Mouse (Mus musculus) liver, adult 2 months (tissue): ENCODE results near the gene Faah.

ENCODE experiments used
- CTCF ChIP-seq: fragments of 200-500 bp; IDR thresholded peaks from 2 replicates; pipeline ENCODE4 v1.5.1; 2011; ENCODE audit warnings: low read depth, low read length, control low read depth
- POLR2A ChIP-seq: fragments of 200-500 bp; IDR thresholded peaks from 2 replicates; pipeline ENCODE4 v1.6.1; 2011; ENCODE audit warnings: low read length, control low read depth; ENCODE audit not compliant: insufficient read depth; ENCODE audit errors: extremely low read depth

DNA sequence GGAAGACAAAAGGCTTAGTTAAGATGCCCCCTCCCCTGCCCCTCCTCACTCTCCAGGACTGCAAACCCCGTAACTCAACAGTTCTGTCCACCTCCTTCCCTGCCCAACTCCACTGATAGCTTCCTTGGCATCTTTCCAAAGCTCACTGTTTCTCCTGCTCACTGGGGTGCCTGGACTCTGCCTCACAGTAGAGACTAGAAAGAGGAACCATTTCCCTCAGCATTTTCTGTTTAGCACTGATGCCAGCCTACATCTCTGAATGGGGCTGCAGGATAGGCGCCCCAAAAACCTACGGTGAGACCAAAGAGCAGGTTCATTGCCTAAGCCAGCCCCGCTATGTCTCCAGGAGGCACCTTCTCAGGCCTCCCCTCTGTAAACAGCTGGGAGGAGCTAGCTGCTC lies 16.5 kb downstream of the Faah start:
- TF ChIP-seq CTCF (no peak), POLR2A (no peak)
